Mouse (Mus musculus) kidney, embryonic 16.5 days (tissue): ENCODE measurements around the gene Zc3h18. TPM values are rescaled to one million over a fixed set of nuclear protein-coding genes. Genes with fewer than 3 reads are reported as not detected.

ENCODE experiments used
- ATAC-seq: fragments of 200-750 bp; cut with Nextera tagmentation; 2 replicates; pipeline ENCODE4 v1.8.0; 2017; ENCODE audit warnings: moderate TSS enrichment; ENCODE audit not compliant: low FRiP score, low TSS enrichment
- H3K27ac ChIP-seq: fragments of 300-500 bp; sonication (generic); 2 replicates; pipeline ENCODE4 v1.5.1; 2014; ENCODE audit warnings: low read length
- H3K27me3 ChIP-seq: fragments of 300-500 bp; sonication (generic); 2 replicates; pipeline ENCODE4 v1.6.1; 2014; ENCODE audit warnings: low read length, control low read depth, mixed read lengths; ENCODE audit not compliant: insufficient read depth
- H3K36me3 ChIP-seq: fragments of 300-500 bp; sonication (generic); 2 replicates; pipeline ENCODE4 v1.6.1; 2014; ENCODE audit warnings: low read length, control low read depth, mixed read lengths; ENCODE audit not compliant: insufficient read depth
- H3K4me1 ChIP-seq: fragments of 300-500 bp; sonication (generic); 2 replicates; pipeline ENCODE4 v1.6.1; 2014; ENCODE audit warnings: low read length, control low read depth, mixed read lengths; ENCODE audit not compliant: insufficient read depth
- H3K4me2 ChIP-seq: fragments of 300-500 bp; sonication (generic); replicated peaks from 2 replicates; pipeline ENCODE4 v1.6.1; 2014; ENCODE audit warnings: low read depth, low read length
- H3K4me3 ChIP-seq: fragments of 300-500 bp; sonication (generic); 2 replicates; pipeline ENCODE4 v1.5.1; 2014; ENCODE audit warnings: mild to moderate bottlenecking, low read length
- H3K9ac ChIP-seq: fragments of 300-500 bp; sonication (generic); replicated peaks from 2 replicates; pipeline ENCODE4 v1.6.1; 2014; ENCODE audit warnings: low read length
- H3K9me3 ChIP-seq: fragments of 300-500 bp; sonication (generic); 2 replicates; pipeline ENCODE4 v1.6.1; 2016; ENCODE audit warnings: low read length, control low read depth
- WGBS: fragments of 180-500 bp; shearing (Covaris S2); extraction: QIAGEN DNeasy Blood & Tissue Kit; methylation state at CpG from one replicate; pipeline ENCODE4 v1.1.7; 2014; 5-methylcytosine and 5-hydroxymethylcytosine counted together
- polyA plus RNA-seq: library from polyadenylated mRNA; unstranded; fragments of >200 nt; fragmentation: Nextera tagmentation; extraction: Ambion mirVana; gene quantifications from 2 replicates; pipeline ENCODE4 v1.2.1, GENCODE M21; 2015

Zc3h18 gene
- polyA plus RNA-seq, 1 experiment from 2014 or later = 50.1 TPM

DNA sequence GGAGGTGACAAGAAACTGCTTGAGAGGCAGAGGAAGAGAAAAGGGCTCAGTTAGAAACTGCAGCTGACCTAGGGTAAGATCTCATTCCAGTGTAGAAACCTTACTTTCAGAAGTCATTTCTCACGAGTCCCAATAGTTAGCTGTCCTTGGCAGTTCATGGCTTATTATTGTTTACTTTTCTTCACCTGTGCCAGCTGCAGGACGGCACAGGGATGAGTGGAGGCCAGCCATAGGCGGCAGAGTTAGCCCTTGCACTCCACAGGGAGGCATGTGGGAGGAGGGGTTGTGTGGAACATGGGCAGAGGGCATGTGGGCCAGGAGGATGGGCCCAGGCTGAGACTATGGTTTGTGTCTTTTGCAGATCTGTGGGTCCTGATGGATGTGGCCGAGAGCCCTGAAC, 6.6 kb downstream of the Zc3h18 start:
- no peak overlapping the region for H3K4me2 ChIP-seq
- H3K9me3 ChIP-seq = no peaks in the 10 kb centered on the region
- H3K4me3 ChIP-seq = no peak overlapping the region
- H3K4me1 ChIP-seq = peaks cover 4% of the 10 kb centered on the region
- H3K27me3 ChIP-seq = no peaks in the 10 kb centered on the region
- 75% methylated on average over 4 of the region's 4 CpGs for WGBS
- no peak overlapping the region for H3K27ac ChIP-seq
- H3K9ac ChIP-seq = no peak overlapping the region
- ATAC-seq = no peak
- H3K36me3 ChIP-seq = peaks cover 43% of the 10 kb centered on the region

DNA sequence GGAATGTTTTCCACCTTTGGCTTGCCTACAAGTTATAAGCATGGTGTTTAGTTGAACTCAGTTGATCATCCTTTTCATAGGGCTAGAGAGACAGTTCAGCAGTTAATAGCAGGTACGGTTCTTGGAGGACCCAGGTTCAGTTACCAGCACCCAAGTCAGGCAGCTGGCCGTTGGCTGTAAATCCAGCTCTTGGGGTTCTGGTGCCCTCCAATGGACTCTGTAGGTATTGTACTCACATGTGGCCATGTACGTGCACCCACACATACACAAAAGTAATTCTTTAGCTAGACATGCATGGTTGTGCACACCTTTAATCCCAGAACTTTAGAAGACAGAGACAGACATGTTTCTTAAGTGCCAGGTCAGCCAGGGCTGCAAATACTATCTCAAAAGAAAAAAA, 12.9 kb downstream of the Zc3h18 start:
- no peak overlapping the region for H3K4me2 ChIP-seq
- no peak overlapping the region for H3K27ac ChIP-seq
- no peaks in the 10 kb centered on the region for H3K27me3 ChIP-seq
- WGBS = 90% methylated on average over 3 of the region's 3 CpGs
- peaks cover 67% of the 10 kb centered on the region for H3K36me3 ChIP-seq
- no peak overlapping the region for H3K9ac ChIP-seq
- no peak overlapping the region for H3K4me3 ChIP-seq
- H3K9me3 ChIP-seq = no peaks in the 10 kb centered on the region; the same call in 1 of the 2 replicates
- ATAC-seq = no peak
- no peaks in the 10 kb centered on the region for H3K4me1 ChIP-seq

DNA sequence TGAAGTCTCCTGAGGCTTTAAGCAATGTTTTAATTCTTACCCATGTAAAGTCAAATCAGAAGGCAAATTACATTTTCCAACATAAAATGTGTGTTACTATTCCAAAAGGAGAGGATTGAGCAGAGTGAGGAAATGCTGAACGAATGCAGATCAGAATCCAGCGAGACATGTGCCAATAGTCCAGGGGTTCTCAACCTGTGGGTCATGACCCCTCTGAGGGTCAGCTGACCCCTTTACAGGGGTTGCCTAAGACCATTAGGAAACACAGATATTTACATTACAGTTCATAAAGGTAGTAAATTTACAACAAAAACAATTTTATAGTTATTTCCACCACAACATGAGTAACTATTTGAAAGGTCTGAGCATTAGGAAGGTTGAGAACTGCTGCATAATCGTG, 14.3 kb downstream of the Zc3h18 start:
- Histone ChIP-seq H3K36me3 (peaks cover 57% of the 10 kb centered on the region), H3K27ac (no peak overlapping the region)
- 89% methylated on average over 3 of the region's 3 CpGs for WGBS

DNA sequence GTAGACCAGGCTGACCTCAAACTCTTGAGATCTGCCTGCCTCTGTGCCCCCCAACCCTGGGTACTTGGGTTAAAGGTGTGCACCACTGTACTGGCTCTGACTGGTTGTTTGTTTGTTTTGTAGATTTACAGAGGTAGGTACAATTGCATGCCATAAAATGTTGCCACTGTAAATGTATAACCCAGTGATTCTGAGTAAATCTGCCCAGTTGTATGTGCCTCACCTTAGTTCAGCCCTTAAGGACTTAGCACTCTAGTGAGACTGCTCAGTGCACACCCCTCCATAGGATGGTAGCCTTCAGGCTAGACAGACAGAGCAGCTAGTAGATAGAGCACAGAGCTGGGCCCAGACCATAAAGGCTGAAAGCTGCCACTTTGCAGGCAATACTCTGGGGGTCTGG, 17.3 kb downstream of the Zc3h18 start:
- peaks cover 36% of the 10 kb centered on the region for H3K36me3 ChIP-seq
- H3K27ac ChIP-seq = no peak overlapping the region
- H3K27me3 ChIP-seq = no peaks in the 10 kb centered on the region
- no peaks in the 10 kb centered on the region; the same call in 1 of the 2 replicates for H3K9me3 ChIP-seq
- no peak for ATAC-seq
- H3K4me3 ChIP-seq = no peak overlapping the region
- no peak overlapping the region for H3K4me2 ChIP-seq
- H3K4me1 ChIP-seq = no peaks in the 10 kb centered on the region
- H3K9ac ChIP-seq = no peak overlapping the region

More for the DNA sequence above, 14.3 kb downstream of the Zc3h18 start:
- H3K4me3 ChIP-seq = no peak overlapping the region
- H3K9ac ChIP-seq = no peak overlapping the region
- H3K27me3 ChIP-seq = no peaks in the 10 kb centered on the region
- ATAC-seq = no peak
- no peaks in the 10 kb centered on the region; the same call in 1 of the 2 replicates for H3K9me3 ChIP-seq
- no peak overlapping the region for H3K4me2 ChIP-seq
- no peaks in the 10 kb centered on the region for H3K4me1 ChIP-seq

DNA sequence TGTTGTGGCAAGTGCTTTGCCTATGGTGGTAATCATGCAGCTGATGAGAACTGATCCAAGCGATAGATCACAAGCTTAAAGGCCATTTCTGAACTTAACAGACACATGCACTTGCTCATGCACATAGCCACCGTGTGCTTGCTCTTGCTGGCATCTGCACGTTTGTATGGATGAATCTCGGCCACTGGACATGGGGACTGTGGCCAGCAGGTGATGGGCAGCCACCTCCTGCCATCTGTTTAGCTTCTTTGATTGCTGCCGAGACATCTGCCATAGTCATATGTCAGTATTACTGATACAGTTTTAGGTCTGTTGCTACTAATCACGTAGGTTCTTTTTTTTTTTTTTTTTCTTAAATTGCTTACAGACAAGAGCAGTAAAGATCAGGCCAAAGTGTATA, 18.9 kb downstream of the Zc3h18 start:
- Histone ChIP-seq H3K9ac (no peak overlapping the region), H3K27ac (no peak overlapping the region), H3K4me2 (no peak overlapping the region), H3K36me3 (peaks cover 35% of the 10 kb centered on the region), H3K4me3 (no peak overlapping the region), H3K9me3 (no peaks in the 10 kb centered on the region), H3K27me3 (no peaks in the 10 kb centered on the region), H3K4me1 (no peaks in the 10 kb centered on the region)
- ATAC-seq = no peak
- 88% methylated on average over 6 of the region's 6 CpGs for WGBS

DNA sequence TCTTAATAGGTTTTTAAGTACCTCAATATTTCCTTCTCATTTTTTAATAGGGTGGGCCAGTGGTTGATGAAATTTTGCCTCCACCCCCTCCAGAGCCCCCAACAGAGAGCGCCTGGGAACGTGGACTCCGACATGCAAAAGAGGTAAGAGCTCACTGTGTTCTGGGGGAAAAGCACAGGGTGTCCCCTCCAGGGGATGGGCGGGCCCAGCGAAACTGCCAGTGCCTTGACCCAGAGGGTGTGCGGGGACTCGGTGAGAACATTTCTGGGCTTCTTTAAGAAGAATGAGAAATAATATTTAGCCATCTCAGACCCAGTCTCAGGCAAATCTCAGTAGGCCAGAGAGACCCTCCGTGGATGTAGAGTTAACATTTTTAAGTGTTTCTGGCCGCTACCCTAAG, 21.8 kb downstream of the Zc3h18 start:
- 97% methylated on average over 9 of the region's 9 CpGs for WGBS
- H3K27me3 ChIP-seq = no peaks in the 10 kb centered on the region
- no peak overlapping the region for H3K9ac ChIP-seq
- ATAC-seq = no peak
- H3K27ac ChIP-seq = no peak overlapping the region
- H3K9me3 ChIP-seq = no peaks in the 10 kb centered on the region
- H3K4me1 ChIP-seq = no peaks in the 10 kb centered on the region
- H3K4me3 ChIP-seq = no peak overlapping the region
- no peak overlapping the region for H3K4me2 ChIP-seq
- H3K36me3 ChIP-seq = peaks cover 57% of the 10 kb centered on the region

DNA sequence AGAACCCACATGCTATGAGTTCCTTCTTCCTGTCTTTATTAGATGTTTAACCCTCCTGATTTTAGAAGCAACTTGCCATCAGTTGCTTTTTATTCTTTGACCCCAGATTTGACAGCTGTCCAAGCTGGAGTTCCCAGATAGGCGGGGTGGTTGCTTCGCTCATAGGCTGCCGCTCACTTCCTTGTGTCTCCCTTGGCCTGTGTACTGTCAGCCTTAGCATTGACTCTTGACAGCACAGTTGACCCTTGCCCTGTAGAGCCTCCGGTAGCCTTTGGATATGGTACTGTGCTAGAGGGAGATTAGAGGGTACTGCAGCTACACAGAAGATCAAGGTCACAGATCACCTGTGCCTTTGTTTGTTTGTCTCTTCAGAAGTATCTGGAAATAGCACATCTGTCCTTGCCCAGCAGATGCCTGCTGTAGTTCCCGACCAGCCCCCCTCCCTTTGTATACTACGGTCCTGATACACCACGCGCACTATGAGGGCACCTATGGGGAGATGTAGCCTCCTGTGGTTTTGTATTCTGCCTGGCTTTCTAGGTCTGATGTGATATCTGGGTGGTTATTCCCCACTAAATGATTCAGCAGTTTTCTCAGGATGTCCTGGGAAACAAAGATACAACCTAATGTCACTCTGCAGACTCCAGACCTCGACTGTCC, 28.9 kb downstream of the Zc3h18 start:
- H3K9ac ChIP-seq = no peak overlapping the region
- H3K9me3 ChIP-seq = no peaks in the 10 kb centered on the region
- H3K4me3 ChIP-seq = no peak overlapping the region
- H3K27me3 ChIP-seq = no peaks in the 10 kb centered on the region
- WGBS = 86% methylated on average over 9 of the region's 9 CpGs
- H3K4me2 ChIP-seq = no peak overlapping the region
- no peak overlapping the region for H3K27ac ChIP-seq
- H3K36me3 ChIP-seq = peaks cover 83% of the 10 kb centered on the region
- H3K4me1 ChIP-seq = no peaks in the 10 kb centered on the region
- ATAC-seq = no peak

DNA sequence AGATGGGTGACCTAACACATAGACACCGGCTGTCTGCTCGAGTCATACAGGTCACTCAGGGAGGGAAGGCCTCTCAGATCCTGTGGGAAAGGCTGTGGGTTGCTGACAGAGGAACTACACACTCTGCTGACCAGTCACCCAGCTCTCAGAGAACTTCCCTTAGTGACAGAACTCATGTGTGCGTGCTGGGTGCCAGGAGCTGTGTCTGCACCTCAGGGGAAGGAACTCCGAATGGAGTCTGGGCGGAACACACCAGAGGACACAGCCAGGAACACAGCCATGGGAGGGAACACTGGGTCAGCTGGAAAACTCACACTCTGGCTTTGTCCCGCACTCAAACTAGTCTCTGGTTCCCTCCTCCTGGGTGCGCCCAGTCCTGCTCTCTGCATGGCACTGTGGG, 31.3 kb downstream of the Zc3h18 start:
- H3K4me2 ChIP-seq = no peak overlapping the region
- no peaks in the 10 kb centered on the region for H3K27me3 ChIP-seq
- no peak overlapping the region for H3K4me3 ChIP-seq
- no peak overlapping the region for H3K27ac ChIP-seq
- ATAC-seq = no peak
- H3K36me3 ChIP-seq = peaks cover 84% of the 10 kb centered on the region
- no peaks in the 10 kb centered on the region for H3K4me1 ChIP-seq
- no peak overlapping the region for H3K9ac ChIP-seq
- H3K9me3 ChIP-seq = no peaks in the 10 kb centered on the region
- 91% methylated on average over 7 of the region's 7 CpGs for WGBS

DNA sequence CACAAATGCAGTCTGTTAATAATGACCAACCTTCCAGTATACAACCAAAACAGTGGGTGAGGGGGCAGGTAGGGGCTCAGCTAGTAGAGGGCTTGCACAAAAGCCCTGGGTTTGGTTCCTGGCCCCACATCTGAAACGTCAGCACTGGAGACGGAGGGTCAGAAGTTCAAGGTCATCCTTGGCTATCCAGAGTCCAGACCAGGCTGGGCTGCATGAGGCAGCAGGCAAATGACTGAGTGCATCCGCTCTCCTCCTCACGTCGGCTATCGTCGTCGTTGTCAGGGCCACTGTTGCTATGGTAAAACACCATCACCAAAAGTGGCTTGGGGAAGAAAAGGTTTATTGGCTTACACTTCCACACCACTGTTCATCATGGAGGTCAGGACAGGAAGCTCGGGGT, 37.9 kb downstream of the Zc3h18 start:
- Histone ChIP-seq H3K9ac (no peak overlapping the region), H3K9me3 (no peaks in the 10 kb centered on the region), H3K4me1 (no peaks in the 10 kb centered on the region), H3K27ac (no peak overlapping the region), H3K27me3 (no peaks in the 10 kb centered on the region), H3K4me3 (no peak overlapping the region), H3K4me2 (no peak overlapping the region), H3K36me3 (peaks cover 91% of the 10 kb centered on the region)
- 82% methylated on average over 9 of the region's 9 CpGs for WGBS
- ATAC-seq = no peak

DNA sequence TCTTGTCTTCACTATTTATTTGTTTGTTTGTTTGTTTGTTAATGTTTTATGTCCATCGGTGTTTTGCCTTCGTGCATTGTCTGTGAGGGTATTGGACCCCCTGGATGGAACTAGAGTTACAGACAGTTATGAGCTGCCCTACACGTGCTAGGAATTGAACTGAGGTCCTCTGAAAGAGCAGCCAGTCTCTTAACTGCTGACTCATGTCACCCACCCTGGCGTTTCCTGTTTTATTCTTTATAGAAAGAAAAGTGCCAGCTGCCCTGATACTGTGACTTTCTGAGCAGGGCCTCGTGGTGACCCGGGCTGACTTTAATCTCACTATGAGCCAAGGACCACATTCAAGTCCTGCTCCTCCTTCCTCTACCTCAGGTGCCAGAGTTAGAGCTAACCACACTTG, 39.1 kb downstream of the Zc3h18 start:
- peaks cover 81% of the 10 kb centered on the region for H3K36me3 ChIP-seq
- WGBS = 83% methylated on average over 6 of the region's 6 CpGs

More for the DNA sequence above, 39.1 kb downstream of the Zc3h18 start:
- Histone ChIP-seq H3K9me3 (no peaks in the 10 kb centered on the region), H3K4me1 (no peaks in the 10 kb centered on the region), H3K27me3 (no peaks in the 10 kb centered on the region), H3K9ac (no peak overlapping the region), H3K27ac (no peak overlapping the region), H3K4me2 (no peak overlapping the region), H3K4me3 (no peak overlapping the region)
- no peak for ATAC-seq
